Mouse (Mus musculus) CH12.LX (cell line): ENCODE measurements around the gene Sac3d1.

Source experiments
- CTCF ChIP-seq, 2 experiments: IDR thresholded peaks in 1 of 2; conservative IDR thresholded peaks in 1 of 2; 2 replicates each; pipeline ENCODE4 v1.5.1; 2011 to 2012; ENCODE audit warnings: low read depth in 2 of 2, low read length in 2 of 2, improper control_type of control experiment in 1 of 2, inconsistent platforms in 1 of 2, mild to moderate bottlenecking in 1 of 2, moderate library complexity in 1 of 2
- KAT2A ChIP-seq: IDR thresholded peaks from 2 replicates; pipeline ENCODE4 v1.6.1; 2012; ENCODE audit warnings: low read length, improper control_type of control experiment, inconsistent platforms; ENCODE audit not compliant: insufficient replicate concordance
- MAX ChIP-seq: IDR thresholded peaks from 2 replicates; pipeline ENCODE4 v1.6.1; 2011; ENCODE audit warnings: low read length, improper control_type of control experiment
- POLR2A ChIP-seq: IDR thresholded peaks from 2 replicates; pipeline ENCODE4 v1.6.1; 2011; ENCODE audit warnings: low read depth, mild to moderate bottlenecking, improper control_type of control experiment, low read length
- SIN3A ChIP-seq: IDR thresholded peaks from 2 replicates; pipeline ENCODE4 v1.6.1; 2012; ENCODE audit warnings: low read length, improper control_type of control experiment, inconsistent platforms
- ZC3H11A ChIP-seq: IDR thresholded peaks from 2 replicates; pipeline ENCODE4 v1.6.1; 2012; ENCODE audit warnings: low read depth, mild to moderate bottlenecking, inconsistent platforms, low read length, improper control_type of control experiment
- ZKSCAN1 ChIP-seq: IDR thresholded peaks from 2 replicates; pipeline ENCODE4 v1.6.1; 2012; ENCODE audit warnings: low read depth, inconsistent platforms, low read length, improper control_type of control experiment, borderline replicate concordance
- ZNF384 ChIP-seq: IDR thresholded peaks from 2 replicates; pipeline ENCODE4 v1.6.1; 2012; ENCODE audit warnings: low read depth, low read length, improper control_type of control experiment, inconsistent platforms

DNA sequence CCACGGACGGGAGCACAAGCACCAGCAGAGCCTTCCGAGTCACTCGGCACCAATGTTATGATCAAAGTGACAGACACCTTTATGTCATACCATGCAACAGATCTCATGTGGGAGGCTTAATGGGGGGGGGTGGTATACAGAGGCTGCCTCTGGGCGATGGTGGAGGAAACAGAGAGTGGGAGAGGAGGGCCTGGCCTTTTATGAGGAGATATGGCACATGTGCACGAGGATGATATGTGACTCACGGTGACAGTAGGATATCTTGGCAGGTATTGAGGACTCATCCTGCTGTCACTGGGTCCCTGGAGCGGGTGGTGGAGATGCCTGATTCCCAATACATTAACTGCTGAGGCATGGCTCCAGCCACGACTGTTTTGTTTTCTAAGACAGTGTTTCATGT is 36.7 kb upstream of the Sac3d1 start:
- no peak for TF ChIP-seq MAX
- no peak for TF ChIP-seq CTCF (conservative IDR thresholded peaks at IDR 0.05 in 1 of 2, IDR thresholded peaks at IDR 0.05 in 1 of 2; ENCODE audit: low read depth in 2 of 2, low read length in 2 of 2)
- no peak for TF ChIP-seq POLR2A
- no peak for TF ChIP-seq ZNF384
- no peak for TF ChIP-seq SIN3A
- TF ChIP-seq ZKSCAN1, result no peak
- TF ChIP-seq KAT2A, result no peak
- TF ChIP-seq ZC3H11A, result no peak
